Mouse (Mus musculus): ENCODE results near the gene 4933402D24Rik.

DNA sequence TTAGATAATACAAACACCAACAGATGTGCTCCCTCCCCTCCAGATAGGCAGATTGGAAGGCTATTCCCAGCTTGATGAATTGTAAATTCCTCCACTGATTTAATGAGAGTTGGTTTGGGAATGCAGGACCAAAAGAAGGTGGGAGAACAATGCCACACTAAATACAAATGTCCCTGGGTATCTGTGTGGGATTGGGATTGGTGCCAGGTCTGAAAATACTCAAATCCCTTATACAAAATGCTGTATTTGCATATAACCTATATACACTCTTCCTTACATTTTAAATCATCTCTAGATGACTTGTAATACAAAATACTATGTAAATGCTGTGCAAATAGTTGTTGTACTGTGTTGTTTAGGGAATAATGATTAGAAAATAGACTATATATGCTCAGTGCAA, 36.0 kb upstream of the 4933402D24Rik start:
- no peak for TF ChIP-seq POLR2A (IDR thresholded peaks at IDR 0.05; ENCODE audit: insufficient read depth, low read depth, low read length)
- TF ChIP-seq CTCF (IDR thresholded peaks at IDR 0.05) = no peak

Data from heart, adult 2 months (tissue).